Mouse (Mus musculus) cerebellum, adult (tissue): Measurements from ENCODE around the gene Tm6sf1.
A peak's percentile ranks its signal among the peaks of the same experiment; 100 is the strongest.

ENCODE experiments used
- ATAC-seq: cut with Nextera tagmentation; 2 replicates; pipeline ENCODE4 v1.9.2; 2017; ENCODE audit warnings: mild to moderate bottlenecking, moderate library complexity, mixed read lengths; ENCODE audit not compliant: insufficient number of reproducible peaks, low FRiP score, low TSS enrichment

Tm6sf1 gene

DNA sequence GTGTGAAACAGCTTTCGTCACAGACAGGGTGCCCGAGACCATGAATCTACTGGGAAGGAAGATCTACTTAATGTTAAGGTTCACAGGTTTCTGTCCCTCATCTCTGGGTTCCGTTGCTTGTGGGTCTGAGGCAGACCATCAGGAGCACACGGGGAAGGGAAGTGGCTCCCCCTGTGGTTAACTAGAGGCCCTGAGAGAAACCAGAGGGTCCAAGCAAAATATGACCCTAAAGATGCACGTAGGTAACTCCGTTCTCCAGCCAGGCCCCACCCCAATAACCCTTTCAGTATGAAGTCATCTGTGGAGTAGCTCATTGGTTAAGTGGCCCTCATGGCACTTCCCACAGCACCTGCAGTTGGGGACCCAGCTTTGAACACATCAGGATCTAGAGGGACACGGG, 9.2 kb upstream of the Tm6sf1 start:
- no peak for ATAC-seq

DNA sequence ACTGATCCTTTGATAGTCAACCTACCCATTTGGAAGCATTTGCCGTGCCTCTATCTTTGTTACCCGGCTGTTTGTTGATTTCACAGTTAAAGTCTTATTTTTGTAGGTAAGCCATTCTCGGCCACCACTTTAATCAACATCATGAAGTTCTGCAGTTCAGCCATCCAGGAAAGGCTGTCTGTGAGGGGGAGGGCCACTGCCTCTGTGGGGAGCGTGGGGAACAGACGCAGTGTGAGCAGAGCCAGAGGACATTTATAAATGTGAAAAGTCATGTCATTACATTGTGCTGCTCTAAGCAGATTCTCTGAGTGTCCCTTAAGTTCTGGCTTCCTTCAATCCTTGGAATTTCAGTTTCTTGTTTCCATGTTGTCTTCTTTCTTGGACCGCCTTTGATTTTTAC, 8.6 kb upstream of the Tm6sf1 start:
- ATAC-seq = no peak

DNA sequence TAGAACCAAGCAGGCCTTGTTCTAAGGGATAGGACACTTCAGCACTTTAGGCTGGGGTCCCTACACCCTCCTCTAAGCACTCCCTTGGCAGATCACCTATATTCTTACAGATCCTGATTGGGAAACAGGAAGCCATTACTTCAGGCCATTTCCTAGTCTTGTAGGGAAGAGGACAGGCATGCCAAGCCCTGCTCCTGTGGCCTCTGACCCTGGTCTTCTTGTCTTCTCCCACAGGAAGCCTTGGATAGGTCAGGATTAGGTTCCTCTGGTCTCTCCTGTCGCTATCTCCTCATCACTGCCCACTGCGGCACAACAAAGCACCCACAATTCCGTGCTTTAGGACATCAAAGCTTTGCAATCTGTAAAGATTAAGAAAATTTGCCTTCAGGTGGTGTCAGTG, 7.1 kb upstream of the Tm6sf1 start:
- no peak for ATAC-seq

DNA sequence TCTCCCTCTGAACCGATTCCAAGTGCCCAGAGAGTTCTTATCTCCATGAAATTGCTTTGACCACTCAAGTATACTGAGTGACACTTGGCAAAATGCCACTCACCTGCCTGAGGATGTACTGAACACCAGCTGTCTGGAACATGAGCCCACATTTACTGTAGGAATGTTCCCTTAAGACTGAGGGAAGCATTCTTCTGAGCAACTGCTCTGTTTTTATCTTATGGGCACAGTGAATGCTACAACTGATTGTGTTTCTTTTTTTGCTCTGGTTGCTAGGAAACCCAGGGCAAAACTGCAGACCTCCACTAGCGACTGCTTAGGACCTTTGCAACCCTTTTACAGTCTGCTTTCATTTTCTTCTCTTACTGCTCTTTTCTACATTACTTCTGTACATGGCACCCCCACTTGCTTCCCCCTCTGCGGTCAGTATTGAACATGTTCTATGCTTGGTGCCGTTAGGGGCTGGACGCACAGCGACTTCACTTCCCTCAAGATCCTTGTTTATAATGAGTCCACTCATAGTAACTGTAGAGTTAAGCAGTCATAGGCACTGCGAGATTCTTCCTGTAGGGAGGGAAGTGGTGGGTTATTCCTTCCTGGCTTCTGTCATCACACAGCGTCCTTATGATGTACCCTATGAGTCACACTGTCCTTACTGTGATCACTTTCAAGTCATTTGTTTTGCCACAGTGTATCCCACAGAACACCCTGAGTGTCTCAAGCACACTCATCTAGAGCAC, 4.1 kb upstream of the Tm6sf1 start:
- no peak for ATAC-seq

DNA sequence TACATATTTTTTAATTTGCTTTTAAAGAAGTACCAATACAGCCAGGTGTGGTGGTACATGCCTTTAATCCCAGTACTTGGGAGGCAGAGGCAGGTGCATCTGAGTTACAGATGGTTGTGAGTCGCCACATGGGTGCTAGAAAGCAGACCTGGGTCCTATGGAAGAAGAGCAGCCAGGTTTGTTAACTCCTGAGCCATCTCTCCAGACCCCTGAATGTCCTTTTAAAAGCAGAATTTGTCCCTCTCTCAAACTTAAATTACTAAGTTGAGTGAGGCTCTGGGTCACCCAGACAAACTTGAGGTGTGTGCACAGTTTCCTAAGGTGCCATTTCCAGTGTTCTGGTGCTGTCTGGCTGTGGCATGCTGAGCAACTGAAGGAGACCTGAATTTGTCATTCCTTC, 3.1 kb upstream of the Tm6sf1 start, which contains the start of gene Gm10160:
Gm10160 (minus strand) TSS at position 101 of the 400 bp plus-strand sequence.
- no peak for ATAC-seq

DNA sequence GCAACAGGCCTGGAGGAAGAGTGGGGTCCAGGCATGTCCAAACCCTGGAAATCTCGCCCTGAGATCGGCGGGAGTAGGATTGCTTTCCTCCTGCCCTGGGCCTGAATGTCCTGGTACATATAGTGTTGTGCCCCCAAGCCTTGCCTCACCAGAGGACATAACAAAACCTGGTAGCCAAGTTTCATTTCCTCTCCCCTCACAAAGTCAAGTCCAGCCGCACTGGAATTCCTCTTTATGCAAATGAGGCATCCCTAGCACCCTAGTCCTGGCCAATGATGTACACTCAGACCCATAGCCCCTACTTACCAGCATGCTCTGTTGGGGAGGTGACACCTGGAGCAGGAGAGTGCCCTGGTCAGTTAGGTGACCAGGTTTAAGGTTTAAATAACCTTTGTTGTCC, 2.6 kb upstream of the Tm6sf1 start:
- no peak for ATAC-seq

DNA sequence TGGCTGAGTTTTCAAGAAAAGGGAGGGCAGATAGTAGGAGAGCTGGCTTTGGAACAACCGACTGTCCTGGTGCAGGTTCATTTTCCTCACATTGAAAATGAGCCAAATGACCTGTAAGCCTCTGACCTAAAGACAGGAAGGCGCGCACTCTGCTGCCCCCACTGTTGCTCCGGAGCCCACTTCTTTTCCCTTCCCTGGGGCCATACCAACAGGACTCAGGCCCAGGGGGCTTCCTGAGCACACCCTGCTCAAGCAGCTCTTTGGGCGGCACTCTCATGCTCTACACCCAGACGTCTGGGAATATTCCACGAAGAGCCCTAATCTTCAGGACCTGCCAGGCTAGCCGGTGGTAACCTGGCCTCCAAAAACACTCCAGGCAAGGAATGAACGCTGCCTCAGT, 565 bp upstream of the Tm6sf1 start:
- no peak for ATAC-seq

DNA sequence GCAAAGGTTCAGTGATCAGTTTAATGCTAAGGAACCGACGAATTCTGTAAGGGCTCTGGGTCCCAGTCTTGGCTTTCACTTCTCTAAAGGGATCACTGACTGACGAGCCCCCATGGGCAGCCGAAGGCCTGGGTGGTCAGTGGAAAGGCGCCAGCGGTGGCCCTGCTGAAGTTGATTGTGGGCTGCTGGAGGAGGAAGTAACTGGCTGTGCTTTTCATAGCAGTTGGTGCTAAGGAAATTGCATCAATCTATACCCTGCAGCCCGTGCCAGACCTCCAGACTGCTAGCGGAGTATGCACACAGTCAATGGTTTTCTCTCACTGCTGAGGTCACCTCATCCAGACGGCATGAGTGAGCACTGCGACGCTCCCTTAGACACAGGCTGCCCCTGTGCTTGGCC, 1.3 kb downstream of the Tm6sf1 start:
- no peak for ATAC-seq

DNA sequence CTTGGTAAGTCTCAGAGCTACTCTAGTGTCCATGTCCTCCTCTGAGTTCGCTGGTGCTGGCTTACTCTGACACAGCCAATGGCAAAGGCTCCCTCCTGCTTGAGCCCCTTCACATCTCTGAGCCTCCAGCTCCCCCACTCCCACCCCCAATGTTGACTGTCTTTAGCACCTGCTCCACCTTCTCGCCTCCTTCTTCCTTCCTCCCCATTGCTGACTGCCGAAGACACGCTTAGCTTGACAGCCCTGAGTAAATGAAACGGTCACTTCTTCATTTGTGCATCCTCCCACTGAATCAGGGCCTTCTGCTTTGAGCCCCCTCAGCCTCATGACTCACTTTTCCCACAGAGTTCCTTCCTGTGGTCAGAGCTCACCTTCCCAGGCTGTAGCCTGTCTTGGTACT, 2.2 kb downstream of the Tm6sf1 start:
- ATAC-seq = no peak

DNA sequence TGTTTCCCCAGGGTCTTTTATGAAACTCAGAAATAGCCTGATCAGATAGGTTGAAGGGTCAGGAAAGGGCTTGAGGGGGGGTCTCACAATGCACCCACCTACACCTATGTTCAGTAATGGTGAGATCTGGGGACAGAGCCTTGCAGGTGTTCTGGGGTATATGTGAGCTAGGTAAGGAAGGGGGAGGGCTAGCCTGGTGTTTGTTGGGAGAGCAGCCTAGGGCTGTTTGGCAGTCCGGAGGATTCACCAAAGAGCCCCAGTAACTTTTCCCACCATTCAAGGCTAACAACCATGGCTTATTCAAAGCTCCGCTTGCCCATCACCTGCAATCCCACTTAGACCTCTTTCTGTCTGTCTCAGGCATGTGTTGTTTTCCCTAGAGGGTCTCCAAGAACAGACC, 2.7 kb downstream of the Tm6sf1 start:
- no peak for ATAC-seq

DNA sequence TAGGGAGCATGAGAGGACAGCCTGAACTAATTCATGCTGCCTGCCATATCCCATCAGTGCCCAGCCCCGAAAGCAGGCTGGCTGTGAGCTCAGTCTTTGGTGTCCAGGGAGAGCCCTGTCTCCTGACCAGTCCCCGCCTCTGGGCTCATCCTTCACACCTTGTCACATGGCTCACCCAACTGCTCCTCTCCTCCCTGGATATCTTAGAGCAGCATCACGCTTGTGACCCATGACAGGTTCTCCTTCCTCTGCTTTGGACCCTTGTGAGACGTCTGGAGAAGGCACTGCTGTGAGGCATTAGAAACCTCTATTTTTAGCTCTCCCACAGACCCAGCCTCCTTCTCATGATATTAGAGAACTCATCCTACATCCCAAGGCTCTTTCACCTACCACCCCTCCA, 3.1 kb downstream of the Tm6sf1 start:
- ATAC-seq = no peak

DNA sequence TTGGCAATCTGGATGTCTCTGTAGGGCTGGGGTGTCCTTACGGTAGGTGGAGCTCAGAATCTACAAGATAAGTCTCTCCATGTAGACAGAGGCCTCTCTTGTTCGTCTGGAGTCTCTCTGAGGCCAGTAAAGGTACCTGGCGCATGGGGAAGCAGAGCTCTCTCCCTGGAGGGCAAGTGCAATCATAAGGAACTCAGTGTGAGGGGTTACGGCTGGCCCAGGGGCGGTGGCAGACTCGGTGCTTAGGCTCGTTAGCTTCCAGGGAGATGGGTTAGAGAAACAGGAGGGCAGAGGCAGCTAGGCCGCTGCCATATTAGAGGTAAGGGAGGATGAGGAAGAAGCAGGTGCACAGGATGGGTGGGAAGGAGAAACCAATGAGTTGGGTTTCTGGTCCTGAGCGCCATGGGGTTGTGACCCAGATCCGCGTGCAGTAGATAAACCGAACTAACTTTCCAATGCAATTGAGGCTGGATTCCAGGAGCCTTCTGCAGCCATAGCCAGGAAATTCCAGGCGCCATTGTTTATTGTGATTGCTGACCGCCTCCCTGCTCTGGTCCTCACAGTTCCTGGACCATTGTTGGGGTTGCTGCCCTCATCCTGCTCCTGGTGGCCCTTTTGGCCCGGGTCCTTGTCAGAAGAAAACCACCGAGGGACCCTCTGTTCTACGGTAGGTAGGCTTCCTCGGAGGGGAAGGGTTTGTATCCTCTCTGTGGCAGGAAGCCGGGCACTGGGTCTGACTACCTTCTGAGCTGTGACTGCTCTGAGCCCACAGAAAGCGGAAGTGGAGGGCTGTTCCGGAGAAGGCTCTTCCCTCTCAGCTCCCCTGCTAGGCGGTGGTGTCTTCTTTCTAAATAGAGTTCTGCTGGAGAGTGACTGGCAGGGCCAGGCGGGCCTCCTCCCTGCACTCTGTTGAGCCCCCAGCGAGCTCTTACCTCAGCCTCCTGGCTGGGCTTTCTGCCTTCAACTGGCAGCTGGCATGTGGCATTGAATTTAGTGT, 4.1 kb downstream of the Tm6sf1 start:
- ATAC-seq = no peak

DNA sequence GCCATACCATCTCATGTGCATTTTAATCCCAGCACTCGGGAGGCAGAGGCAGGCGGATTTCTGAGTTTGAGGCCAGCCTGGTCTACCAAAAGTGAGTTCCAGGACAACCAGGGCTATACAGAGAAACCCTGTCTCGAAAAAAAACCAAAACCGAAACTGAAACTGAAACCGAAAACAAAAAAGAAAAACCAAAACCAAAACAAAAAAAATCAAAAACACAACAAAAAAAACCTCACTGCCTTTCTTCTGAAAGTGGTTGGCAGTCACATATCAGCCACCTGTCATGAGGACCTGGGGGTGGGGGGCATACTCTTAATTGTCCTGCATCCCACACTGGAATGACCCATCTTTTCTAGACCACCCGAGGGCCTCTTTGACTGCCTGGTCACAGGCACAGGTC, 5.8 kb downstream of the Tm6sf1 start:
- no peak for ATAC-seq

DNA sequence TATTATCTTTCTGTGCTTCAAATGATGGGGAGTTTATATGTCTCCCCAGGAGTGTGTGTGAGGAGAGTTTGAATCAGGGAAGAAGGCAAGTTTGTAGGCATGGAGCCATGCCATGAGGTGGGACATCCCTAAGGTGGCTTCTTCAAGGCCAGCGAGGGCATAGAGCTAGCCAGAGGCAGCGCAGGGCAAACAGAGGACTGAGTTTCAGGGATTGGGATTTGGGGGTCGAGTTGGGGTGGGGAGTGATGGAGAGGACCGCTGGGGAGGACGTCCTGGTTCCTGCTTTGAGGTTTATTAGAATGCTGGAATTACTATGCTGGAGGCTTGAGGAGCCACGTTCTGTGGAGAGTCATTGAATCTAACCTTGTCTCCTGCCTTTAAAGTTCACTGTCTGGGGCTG, 7.1 kb downstream of the Tm6sf1 start:
- no peak for ATAC-seq

DNA sequence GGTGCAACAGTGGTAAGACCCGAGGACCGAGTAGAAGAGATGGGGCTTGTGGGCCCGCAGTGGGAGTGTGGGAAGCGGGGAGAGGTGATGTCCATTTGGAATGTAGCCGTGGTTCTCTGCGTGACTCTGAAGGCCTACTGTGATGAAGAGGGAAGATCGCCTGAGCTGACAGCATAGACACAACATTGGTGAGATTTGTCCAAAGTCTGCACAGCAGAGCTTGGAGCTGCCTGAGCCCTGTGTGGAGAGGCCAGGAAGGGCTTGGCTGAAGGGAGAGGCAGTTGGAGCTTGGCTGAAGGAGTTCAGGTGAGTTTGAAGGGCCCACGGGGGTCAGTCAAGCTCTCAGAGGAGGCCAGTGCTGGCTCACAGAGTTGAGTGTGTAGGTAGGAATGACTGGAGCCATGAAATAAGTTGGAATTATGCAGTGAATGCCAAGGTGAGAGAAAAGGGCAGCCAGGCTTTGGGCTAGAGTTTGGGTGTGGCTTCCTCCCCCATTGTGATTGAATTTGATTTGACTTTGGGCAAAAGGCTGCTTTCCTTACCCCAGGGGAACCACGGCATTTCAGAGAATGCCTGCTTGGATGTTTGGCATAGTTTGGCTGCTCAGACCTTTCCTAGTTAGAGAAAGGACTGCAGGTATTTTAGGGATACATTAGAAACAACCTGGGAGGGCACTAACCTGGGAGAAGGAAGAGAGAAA, 8.6 kb downstream of the Tm6sf1 start:
- no peak for ATAC-seq

DNA sequence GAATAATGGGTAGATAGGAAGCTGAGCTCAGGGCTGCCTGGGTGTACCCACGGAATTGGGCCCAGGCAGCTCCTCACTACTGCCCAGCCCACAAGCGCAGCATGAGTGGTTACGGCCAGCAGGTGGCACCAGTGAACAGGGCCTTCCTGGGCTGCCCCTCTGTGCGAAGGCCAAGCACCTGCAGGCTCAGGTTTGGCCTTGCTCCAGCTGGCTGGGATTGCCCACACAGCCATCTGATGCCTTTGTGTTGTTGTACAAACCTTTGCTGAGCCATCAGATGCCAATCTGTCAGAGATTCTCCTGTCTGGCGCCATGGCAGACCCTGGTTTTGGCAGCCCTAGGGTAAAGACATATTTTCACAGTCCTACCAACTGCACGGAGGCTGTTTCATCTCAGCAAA, 9.4 kb downstream of the Tm6sf1 start:
- peak; percentile 88 for ATAC-seq

DNA sequence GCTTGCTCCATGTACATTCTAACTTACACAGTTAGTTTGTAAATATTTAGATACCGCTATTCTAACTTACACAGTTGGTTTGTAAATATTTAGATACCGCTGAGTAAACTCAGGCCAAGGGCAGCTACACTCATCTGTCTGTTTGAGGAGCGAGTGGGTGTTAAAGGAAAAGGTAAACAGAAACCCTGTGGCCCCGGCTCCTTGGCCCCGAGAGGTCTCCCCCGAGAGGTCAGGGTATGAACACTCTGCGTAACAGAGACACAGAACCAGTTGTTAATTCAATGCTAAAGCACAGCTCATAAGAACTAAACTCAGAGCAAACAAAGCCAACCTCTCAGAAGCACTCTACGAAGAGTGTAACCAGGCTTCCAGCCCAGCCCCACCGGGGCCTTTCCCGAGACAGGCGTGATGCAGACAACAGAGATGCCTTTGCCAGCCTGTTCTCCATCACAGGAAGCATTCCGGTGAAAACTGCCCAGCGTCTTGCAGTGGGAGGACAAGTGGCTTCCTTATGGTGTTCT, 13.8 kb downstream of the Tm6sf1 start:
- no peak for ATAC-seq

DNA sequence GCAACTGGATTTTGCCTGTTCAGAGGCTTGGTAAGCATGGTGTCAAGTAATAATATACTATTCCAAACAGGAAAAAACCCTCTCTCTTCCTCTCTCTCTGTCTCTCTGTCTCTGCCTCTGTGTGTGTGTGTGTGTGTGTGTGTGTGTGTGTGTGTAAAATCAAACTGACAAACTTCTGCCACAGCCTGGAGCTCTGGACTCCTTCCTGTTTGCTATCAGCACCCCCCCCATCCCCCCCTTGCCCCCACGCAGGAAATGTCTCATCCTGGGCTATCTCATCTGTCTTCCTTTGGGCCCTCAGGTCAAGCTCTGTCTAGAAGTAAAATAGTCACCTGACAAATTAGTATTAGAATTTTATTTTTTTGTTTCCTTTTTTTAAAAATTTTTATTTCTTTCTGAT, 15.0 kb downstream of the Tm6sf1 start:
- ATAC-seq = no peak

DNA sequence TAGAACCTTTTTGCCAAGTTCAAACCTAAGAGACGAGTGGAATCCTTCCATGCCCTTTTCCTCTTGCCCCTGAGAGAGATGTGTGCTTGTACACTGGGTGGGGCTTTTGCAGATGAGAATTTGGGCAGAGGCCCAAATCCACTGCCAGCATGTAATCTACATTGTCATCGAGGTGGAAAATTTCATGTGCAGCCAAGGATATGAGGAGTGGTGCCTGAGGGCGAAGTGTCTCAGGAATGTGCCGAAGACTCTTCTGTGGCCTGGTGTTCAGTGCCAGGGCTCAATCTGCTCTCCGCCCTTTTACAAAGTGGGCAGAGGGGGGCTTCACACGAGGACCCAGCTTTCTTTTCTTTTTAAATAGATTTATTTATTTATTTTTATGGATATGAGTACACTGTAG, 15.8 kb downstream of the Tm6sf1 start:
- ATAC-seq = no peak

DNA sequence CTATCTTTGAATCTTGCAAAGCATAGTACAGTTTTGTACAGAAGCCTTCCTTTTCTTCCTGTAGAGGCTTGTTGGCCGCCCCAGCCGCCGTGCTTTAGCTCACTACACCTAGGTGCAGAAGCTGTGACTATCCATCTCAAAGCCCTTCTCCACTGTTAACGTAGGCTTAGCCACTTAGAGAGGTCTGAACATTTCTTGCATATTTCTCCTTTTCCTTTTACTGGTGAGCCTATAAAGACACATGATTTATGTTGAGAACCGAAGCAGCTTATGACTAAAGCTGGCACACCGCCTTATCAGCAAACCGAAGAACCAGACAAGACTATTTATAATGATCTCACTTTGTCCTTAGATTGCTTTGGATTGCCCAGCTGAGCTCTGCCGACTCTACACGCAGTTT, 16.6 kb downstream of the Tm6sf1 start:
- ATAC-seq = no peak

DNA sequence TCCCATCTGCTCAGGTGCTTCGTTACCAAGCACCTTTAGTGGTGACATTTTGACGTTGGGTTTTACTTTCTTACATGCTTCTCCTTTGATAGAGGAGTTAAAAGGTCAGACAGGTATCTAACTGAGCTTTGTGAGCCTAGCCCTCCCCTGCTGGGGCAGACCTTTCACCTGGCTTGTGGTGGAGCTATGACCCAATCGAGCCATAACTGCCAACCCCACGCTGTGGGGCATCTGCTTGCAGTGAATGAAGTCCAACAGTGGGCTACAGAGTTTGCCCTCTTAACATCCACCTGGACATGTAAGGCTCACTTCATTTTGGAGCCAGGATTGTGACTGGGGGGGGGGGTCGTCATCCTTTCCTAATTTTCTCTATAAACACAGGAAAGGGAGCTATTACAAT, 21.5 kb downstream of the Tm6sf1 start:
- no peak for ATAC-seq
